ENCODE assay signal across 22 mouse cellular contexts in genomic region chr4:46594131-46594530, GRCm38 (mm10). TPM values are rescaled to one million over a fixed set of nuclear protein-coding genes. Genes with fewer than 3 reads are reported as not detected.
DNase-seq lines count a peak whose midpoint lies in the region; ATAC-seq and TF ChIP-seq lines count a peak whose summit lies in the region.
"Had no signal": no experiment of that assay in that cellular context is flagged by ENCODE, and none has a peak within 500 bp of the region (broad histone marks: within the 10 kb centered on the region; RNA-seq: fewer than 3 reads in every experiment).

No protein-coding gene starts in this region.

- dilution Hi-C loops in CH12.LX (cut with MboI; ENCODE audit: extremely low pct_ligation_motif_present, extremely low pct_unique_long_range_greater_than_20kb, low sequenced_read_pairs): no loop called here

- no peak overlapping the region for H3K4me3 ChIP-seq in neural tube, embryonic 11.5 days (ENCODE audit: low read depth, low read length)
- no peak overlapping the region for H3K4me3 ChIP-seq in neural tube, embryonic 15.5 days (replicated peaks)
- no peak overlapping the region for H3K4me3 ChIP-seq in CH12.LX (replicated peaks in 1 of 3; ENCODE audit: low read depth in 2 of 3, low read length in 2 of 3, poor library complexity in 1 of 3)
- H3K4me3 ChIP-seq in intestine, postnatal 0 days (ENCODE audit: low read depth, low read length): no peak overlapping the region
- H3K4me3 ChIP-seq: embryonic facial prominence, embryonic 15.5 days; forebrain, embryonic 15.5 days; heart, embryonic 13.5 days; hindbrain, embryonic 13.5 days; left cerebral cortex, adult 2 months; liver, embryonic 13.5 days; midbrain, embryonic 12.5 days had no signal

- no peaks in the 10 kb centered on the region for H3K4me1 ChIP-seq in neural tube, embryonic 11.5 days (ENCODE audit: control insufficient read depth, insufficient read depth, low read length)
- H3K4me1 ChIP-seq in neural tube, embryonic 15.5 days: no peaks in the 10 kb centered on the region
- H3K4me1 ChIP-seq in CH12.LX (ENCODE audit: control insufficient read depth in 1 of 2, insufficient read depth in 2 of 2): peaks cover 47 to 87% of the 10 kb centered on the region in 2 experiments
- peaks cover 4% of the 10 kb centered on the region; the same call in 1 of the 2 replicates for H3K4me1 ChIP-seq in intestine, postnatal 0 days (replicated peaks; ENCODE audit: control insufficient read depth, insufficient read depth, low read length)
- H3K4me1 ChIP-seq: embryonic facial prominence, embryonic 15.5 days; forebrain, embryonic 15.5 days; heart, embryonic 13.5 days; midbrain, embryonic 12.5 days had no signal

- no peaks in the 10 kb centered on the region for H3K36me3 ChIP-seq in neural tube, embryonic 11.5 days (ENCODE audit: control insufficient read depth, insufficient read depth, low read length)
- no peaks in the 10 kb centered on the region for H3K36me3 ChIP-seq in neural tube, embryonic 15.5 days
- peaks cover 15 to 41% of the 10 kb centered on the region in 2 experiments for H3K36me3 ChIP-seq in CH12.LX (replicated peaks in 1 of 2; ENCODE audit: control insufficient read depth in 1 of 2, insufficient read depth in 1 of 2, low read length in 1 of 2)
- H3K36me3 ChIP-seq in intestine, postnatal 0 days (ENCODE audit: control insufficient read depth, insufficient read depth): peaks cover 4% of the 10 kb centered on the region; the same call in 1 of the 2 replicates
- H3K36me3 ChIP-seq: embryonic facial prominence, embryonic 15.5 days; forebrain, embryonic 15.5 days; heart, embryonic 13.5 days; hindbrain, embryonic 13.5 days; liver, embryonic 13.5 days; midbrain, embryonic 12.5 days had no signal

- no peaks in the 10 kb centered on the region for H3K9me3 ChIP-seq in neural tube, embryonic 11.5 days (ENCODE audit: control insufficient read depth, low read length)
- no peaks in the 10 kb centered on the region for H3K9me3 ChIP-seq in neural tube, embryonic 15.5 days (replicated peaks)
- no peaks in the 10 kb centered on the region for H3K9me3 ChIP-seq in CH12.LX (replicated peaks; ENCODE audit: low read length)
- no peaks in the 10 kb centered on the region for H3K9me3 ChIP-seq in intestine, postnatal 0 days (ENCODE audit: control insufficient read depth)
- H3K9me3 ChIP-seq: embryonic facial prominence, embryonic 15.5 days; forebrain, embryonic 15.5 days; heart, embryonic 13.5 days; hindbrain, embryonic 13.5 days; liver, embryonic 13.5 days; midbrain, embryonic 12.5 days had no signal

- peak; percentile 9 for DNase-seq in cerebellum, adult 9-11 months
- no peak for DNase-seq in cerebellum, adult 8-10 months
- peak; percentile 4 for DNase-seq in neural tube, embryonic 11.5 days (ENCODE audit: low spot score)
- DNase-seq in CH12.LX (ENCODE audit: extremely low read depth): no peak
- DNase-seq in B cell, adult 2 months: no peak
- no peak for DNase-seq in layer of hippocampus, postnatal 14 days (ENCODE audit: low spot score in 2 of 2)
- DNase-seq: adrenal gland, adult 8-10 months; layer of hippocampus, adult 9-11 months; liver, embryonic 13.5 days; lung, adult 2 months; lung, postnatal 14 days; right cerebral cortex, postnatal 14 days had no signal

- H3K9ac ChIP-seq in neural tube, embryonic 11.5 days (ENCODE audit: low read length): no peak overlapping the region
- no peak overlapping the region for H3K9ac ChIP-seq in neural tube, embryonic 15.5 days (replicated peaks)
- H3K9ac ChIP-seq in CH12.LX (ENCODE audit: insufficient read depth, low read depth): peak overlapping the region; percentile 19; the same call in 1 of the 2 replicates
- H3K9ac ChIP-seq in intestine, postnatal 0 days (ENCODE audit: low read depth, low read length): no peak overlapping the region
- H3K9ac ChIP-seq: embryonic facial prominence, embryonic 15.5 days; forebrain, embryonic 15.5 days; heart, embryonic 13.5 days; hindbrain, embryonic 13.5 days; liver, embryonic 13.5 days; midbrain, embryonic 12.5 days had no signal

- peaks cover 91% of the 10 kb centered on the region for H3K79me2 ChIP-seq in CH12.LX (replicated peaks; ENCODE audit: control insufficient read depth, extremely low read depth, insufficient read depth, poor library complexity, severe bottlenecking)

- TF ChIP-seq CTCF in CH12.LX (conservative IDR thresholded peaks at IDR 0.05 in 1 of 2, IDR thresholded peaks at IDR 0.05 in 1 of 2; ENCODE audit: low read depth in 2 of 2, low read length in 2 of 2): no peak
- no peak for TF ChIP-seq CTCF in intestine, postnatal 0 days (IDR thresholded peaks at IDR 0.05; ENCODE audit: low read depth)

- no peak overlapping the region for H3K4me2 ChIP-seq in neural tube, embryonic 11.5 days (ENCODE audit: low read depth)
- H3K4me2 ChIP-seq in neural tube, embryonic 15.5 days: no peak overlapping the region
- H3K4me2 ChIP-seq in CH12.LX (ENCODE audit: insufficient read depth, low read depth, poor library complexity, severe bottlenecking): peak overlapping the region; percentile 52
- no peak overlapping the region; the same call in 1 of the 2 replicates for H3K4me2 ChIP-seq in intestine, postnatal 0 days (replicated peaks; ENCODE audit: low read depth)
- H3K4me2 ChIP-seq: embryonic facial prominence, embryonic 15.5 days; forebrain, embryonic 15.5 days; heart, embryonic 13.5 days; hindbrain, embryonic 13.5 days; liver, embryonic 13.5 days; midbrain, embryonic 12.5 days had no signal

- WGBS in neural tube, embryonic 11.5 days: 90% methylated on average over 5 of the region's 5 CpGs
- 95% methylated on average over 5 of the region's 5 CpGs for WGBS in neural tube, embryonic 15.5 days
- 39% methylated on average over 5 of the region's 5 CpGs for WGBS in intestine, postnatal 0 days

- TF ChIP-seq RAD21 in CH12.LX (IDR thresholded peaks at IDR 0.05; ENCODE audit: low read depth, low read length): no peak

- in situ Hi-C loops in CH12.LX (cut with MboI; ENCODE audit: low pct_ligation_motif_present, low pct_unique_long_range_greater_than_20kb, low sequenced_read_pairs): no loop called here

- no peak for ATAC-seq in neural tube, embryonic 11.5 days (ENCODE audit: insufficient read depth, low FRiP score, low TSS enrichment)
- ATAC-seq in neural tube, embryonic 15.5 days (ENCODE audit: low FRiP score): no peak
- ATAC-seq in intestine, postnatal 0 days: peak; percentile 79
- ATAC-seq: activated CD4-positive, CD25-positive, alpha-beta regulatory T cell, adult 4 months; forebrain, embryonic 15.5 days; inflammation-experienced regulatory T-cells, adult 6 months had no signal

- H3K27ac ChIP-seq in neural tube, embryonic 11.5 days (ENCODE audit: low read depth, low read length): no peak overlapping the region
- H3K27ac ChIP-seq in neural tube, embryonic 15.5 days (replicated peaks): no peak overlapping the region
- H3K27ac ChIP-seq in CH12.LX (ENCODE audit: insufficient read depth, low read depth): peak overlapping the region; percentile 90
- peak overlapping the region; percentile 83 for H3K27ac ChIP-seq in intestine, postnatal 0 days (ENCODE audit: low read depth, low read length)
- H3K27ac ChIP-seq: embryonic facial prominence, embryonic 15.5 days; forebrain, embryonic 15.5 days; heart, embryonic 13.5 days; hindbrain, embryonic 13.5 days; left cerebral cortex, adult 2 months; liver, embryonic 13.5 days; midbrain, embryonic 12.5 days had no signal

- no peaks in the 10 kb centered on the region for H3K27me3 ChIP-seq in neural tube, embryonic 11.5 days (ENCODE audit: control insufficient read depth, insufficient read depth, low read length)
- 0 out of 2 replicates have a peak, but pooled peaks cover 3% of the 10 kb centered on the region for H3K27me3 ChIP-seq in neural tube, embryonic 15.5 days (replicated peaks)
- no peaks in the 10 kb centered on the region for H3K27me3 ChIP-seq in CH12.LX (replicated peaks)
- H3K27me3 ChIP-seq in intestine, postnatal 0 days (replicated peaks; ENCODE audit: control insufficient read depth, insufficient read depth, low read length): no peaks in the 10 kb centered on the region
- H3K27me3 ChIP-seq: embryonic facial prominence, embryonic 15.5 days; forebrain, embryonic 15.5 days had no signal

- TF ChIP-seq EP300 in CH12.LX (IDR thresholded peaks at IDR 0.05; ENCODE audit: low read length): no peak

- TF ChIP-seq POLR2A in CH12.LX (IDR thresholded peaks at IDR 0.05; ENCODE audit: low read depth, low read length): no peak; the same call in 1 of the 2 replicates

TF ChIP-seq in CH12.LX, 34 proteins besides CTCF, POLR2A, EP300 and RAD21 (continues in another document):
- TF ChIP-seq HCFC1 (IDR thresholded peaks at IDR 0.05; ENCODE audit: low read depth, low read length) (no peak), TCF12 (IDR thresholded peaks at IDR 0.05; ENCODE audit: low read depth, low read length) (no peak), MAZ (IDR thresholded peaks at IDR 0.05; ENCODE audit: low read depth, low read length) (no peak), USF2 (conservative IDR thresholded peaks at IDR 0.05; ENCODE audit: low read depth, low read length) (no peak), SMC3 (IDR thresholded peaks at IDR 0.05; ENCODE audit: low read depth, low read length) (no peak)

RNA-seq across cellular contexts. Expression of gene Coro2a, which starts 7.9 kb away (rescaled TPM):
- polyA plus RNA-seq in neural tube, embryonic 11.5 days (2014; fragmentation: Nextera tagmentation; extraction: Ambion mirVana): 6.9 and 8.8 TPM in 2 replicates
- polyA plus RNA-seq in neural tube, embryonic 15.5 days (2015; fragmentation: Nextera tagmentation; extraction: Ambion mirVana): 9.8 and 18.7 TPM in 2 replicates
- total RNA-seq in CH12.LX (2012; rRNA removed) (71.4 and 129 TPM in 2 replicates), CH12.LX (2014; rRNA removed) (23.3 and 24.6 TPM in 2 replicates)
- polyA plus RNA-seq in CH12.LX (2012; ENCODE audit: insufficient read length, low read depth): 152 and 223 TPM in 2 replicates
- polyA plus RNA-seq in intestine, postnatal 0 days (2015; fragmentation: Nextera tagmentation; extraction: Ambion mirVana): 53.0 and 59.7 TPM in 2 replicates
- total RNA-seq in layer of hippocampus, postnatal 14 days (2021): 10 to 100 TPM; 27.9 to 30.5 TPM

RNA-seq across cellular contexts. Expression of gene Tbc1d2, which starts 55.9 kb away (rescaled TPM):
- 0.84 and 1.1 TPM in 2 replicates for polyA plus RNA-seq in neural tube, embryonic 11.5 days (2014; fragmentation: Nextera tagmentation; extraction: Ambion mirVana)
- 0.73 and 1.7 TPM in 2 replicates for polyA plus RNA-seq in neural tube, embryonic 15.5 days (2015; fragmentation: Nextera tagmentation; extraction: Ambion mirVana)
- total RNA-seq in CH12.LX (2012; rRNA removed) (0.59 and 1.1 TPM in 2 replicates), CH12.LX (2014; rRNA removed) (0.12 TPM in 2 replicates)
- 0.27 and 0.29 TPM in 2 replicates for polyA plus RNA-seq in CH12.LX (2012; ENCODE audit: insufficient read length, low read depth)
- polyA plus RNA-seq in intestine, postnatal 0 days (2015; fragmentation: Nextera tagmentation; extraction: Ambion mirVana): 5.1 and 5.2 TPM in 2 replicates
- total RNA-seq in layer of hippocampus, postnatal 14 days (2021): 1 to 10 TPM; 2.8 to 4.1 TPM

RNA-seq across cellular contexts. Expression of gene Trim14, which starts 58.2 kb away (rescaled TPM):
- polyA plus RNA-seq in neural tube, embryonic 11.5 days (2014; fragmentation: Nextera tagmentation; extraction: Ambion mirVana): 0.78 and 0.92 TPM in 2 replicates
- polyA plus RNA-seq in neural tube, embryonic 15.5 days (2015; fragmentation: Nextera tagmentation; extraction: Ambion mirVana): 1.5 and 5.1 TPM in 2 replicates
- total RNA-seq in CH12.LX (2012; rRNA removed): 24.4 and 26.5 TPM in 2 replicates
- total RNA-seq in CH12.LX (2014; rRNA removed): 11.6 and 13.8 TPM in 2 replicates
- polyA plus RNA-seq in CH12.LX (2012; ENCODE audit: insufficient read length, low read depth): 26.0 and 35.4 TPM in 2 replicates
- polyA plus RNA-seq in intestine, postnatal 0 days (2015; fragmentation: Nextera tagmentation; extraction: Ambion mirVana): 14.1 and 15.7 TPM in 2 replicates
- 1 to 10 TPM in 1 of 2 experiments, under 1 TPM in 1; 0.69 to 1.5 TPM for total RNA-seq in layer of hippocampus, postnatal 14 days (2021)

Comparison
In these comparisons a context has a peak if more than half of its experiments do, and no peak if none do; other contexts are left out.
1. DNase-seq: peak in cerebellum, adult 9-11 months (single experiment) and neural tube, embryonic 11.5 days (single experiment); none in cerebellum, adult 8-10 months (single experiment), CH12.LX (single experiment), B cell, adult 2 months (0 of 2) and layer of hippocampus, postnatal 14 days (0 of 2).
2. H3K27ac ChIP-seq: peak in CH12.LX (single experiment) and intestine, postnatal 0 days (single experiment); none in neural tube, embryonic 11.5 days (single experiment) and neural tube, embryonic 15.5 days (single experiment).